Mouse (Mus musculus): ENCODE measurements around the gene Insc.

The Insc gene

DNA sequence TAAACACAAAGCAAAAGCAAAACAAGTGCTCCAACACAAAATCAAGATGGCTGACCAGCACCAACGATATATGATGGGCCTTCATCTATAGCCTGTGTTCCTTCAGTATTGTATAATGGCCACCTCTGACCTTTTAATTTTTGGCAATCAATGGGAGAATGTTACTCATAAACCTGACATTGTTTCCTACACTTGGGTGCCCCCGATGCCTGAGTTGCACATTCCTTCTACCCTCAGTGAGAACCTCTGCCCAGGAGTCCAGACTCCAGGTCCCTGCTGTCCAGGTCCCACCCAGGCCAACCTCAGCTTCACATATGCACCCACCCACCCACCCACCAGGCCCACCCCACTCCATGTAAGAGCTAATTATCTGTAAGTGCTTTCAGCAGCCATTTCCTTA lies 79.2 kb downstream of the Insc start:
- no peak for DNase-seq (ENCODE audit: low spot score in 2 of 2)

DNA sequence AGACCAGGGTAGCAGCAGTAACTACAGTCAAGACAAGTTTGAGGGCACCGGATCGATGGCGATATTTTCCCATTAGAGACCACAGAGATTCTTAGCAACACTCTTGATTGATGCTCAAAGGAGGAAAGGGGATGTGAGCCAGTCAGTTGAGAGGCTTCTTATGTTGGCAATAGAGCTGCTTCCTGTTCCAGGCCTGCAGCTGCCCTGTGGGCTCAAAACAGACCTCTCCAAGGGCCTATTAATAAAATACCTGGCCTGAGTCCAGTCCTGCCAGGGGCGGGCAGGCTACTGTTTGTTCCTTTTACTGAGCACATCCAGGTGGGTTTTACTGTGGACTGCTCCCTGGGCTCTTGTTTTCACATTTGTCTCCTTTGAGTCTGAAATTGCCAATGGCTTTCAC lies 83.9 kb downstream of the Insc start:
- DNase-seq (ENCODE audit: low spot score in 2 of 2): no peak

DNA sequence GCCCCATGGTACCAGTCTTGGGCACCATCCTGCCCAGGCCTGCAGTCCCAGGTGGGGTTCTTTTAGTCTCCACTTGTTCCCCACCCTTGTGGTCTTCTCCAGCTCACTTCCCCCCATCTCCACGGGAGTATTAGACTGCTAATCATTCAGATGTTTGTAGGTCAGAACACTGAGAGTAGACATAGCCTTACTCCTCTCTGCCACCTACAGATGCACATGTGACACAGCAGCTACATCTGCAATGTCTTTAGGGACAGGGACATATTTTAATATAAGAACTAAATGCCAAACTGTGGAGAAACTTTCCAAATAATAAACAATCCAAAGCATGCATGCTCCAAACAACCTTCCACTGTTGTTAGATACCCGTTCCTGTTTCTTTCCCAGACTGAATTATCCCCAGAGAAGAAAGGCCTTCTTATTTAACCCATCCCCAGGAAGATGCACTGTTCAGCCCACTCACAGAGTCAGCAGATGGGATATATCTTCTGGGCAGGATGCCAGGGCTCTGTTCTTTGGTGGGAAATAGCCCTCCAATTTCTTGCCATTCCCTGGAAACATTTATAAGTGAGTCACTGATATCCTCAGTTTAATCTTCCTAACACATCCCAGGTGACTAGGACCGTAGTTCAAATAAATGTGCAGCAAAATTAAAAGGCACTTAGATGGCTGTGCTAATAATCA lies 88.9 kb downstream of the Insc start:
- DNase-seq (ENCODE audit: low spot score in 2 of 2): peak in 1 of 2 experiments; percentile 37

DNA sequence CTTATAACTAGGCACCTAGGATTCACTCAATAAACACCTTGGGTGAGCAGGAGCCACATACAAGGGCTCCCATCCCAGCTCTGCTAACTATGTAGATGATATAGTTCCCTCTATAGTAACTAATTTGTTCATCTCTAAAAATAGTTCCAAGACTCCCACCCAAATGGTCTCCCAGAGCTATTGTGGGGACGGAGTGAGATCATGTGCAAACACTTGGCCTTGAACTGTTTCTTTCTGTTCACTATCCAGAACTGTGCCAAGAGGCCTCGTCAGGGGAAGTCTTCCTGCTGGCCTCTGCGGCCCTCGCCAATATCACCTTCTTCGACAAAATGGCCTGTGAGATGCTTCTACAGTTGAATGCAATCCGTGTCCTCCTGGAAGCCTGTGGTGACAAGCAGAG lies 91.0 kb downstream of the Insc start:
- no peak for DNase-seq (ENCODE audit: low spot score in 2 of 2)

DNA sequence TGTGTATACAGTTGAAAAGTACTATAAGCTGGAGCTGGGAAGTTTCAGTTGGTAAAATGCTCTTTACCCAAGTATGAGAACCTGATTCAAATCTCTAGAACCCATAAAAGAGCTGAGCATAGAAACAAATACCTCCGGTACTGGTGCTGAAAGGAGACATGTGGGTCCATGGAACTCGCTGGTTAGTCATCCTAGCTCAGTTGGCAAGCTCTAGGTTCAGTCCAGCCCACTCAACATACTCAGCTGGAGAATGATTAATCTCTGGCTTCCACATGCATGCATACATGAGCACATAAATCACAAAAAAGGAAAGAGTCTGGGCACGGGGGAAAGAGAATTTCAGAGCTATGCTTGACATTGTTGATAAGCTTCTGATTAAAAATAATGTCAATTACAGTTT lies 93.8 kb downstream of the Insc start:
- peak in 1 of 2 experiments; percentile 33 for DNase-seq (ENCODE audit: low spot score in 2 of 2)

DNA sequence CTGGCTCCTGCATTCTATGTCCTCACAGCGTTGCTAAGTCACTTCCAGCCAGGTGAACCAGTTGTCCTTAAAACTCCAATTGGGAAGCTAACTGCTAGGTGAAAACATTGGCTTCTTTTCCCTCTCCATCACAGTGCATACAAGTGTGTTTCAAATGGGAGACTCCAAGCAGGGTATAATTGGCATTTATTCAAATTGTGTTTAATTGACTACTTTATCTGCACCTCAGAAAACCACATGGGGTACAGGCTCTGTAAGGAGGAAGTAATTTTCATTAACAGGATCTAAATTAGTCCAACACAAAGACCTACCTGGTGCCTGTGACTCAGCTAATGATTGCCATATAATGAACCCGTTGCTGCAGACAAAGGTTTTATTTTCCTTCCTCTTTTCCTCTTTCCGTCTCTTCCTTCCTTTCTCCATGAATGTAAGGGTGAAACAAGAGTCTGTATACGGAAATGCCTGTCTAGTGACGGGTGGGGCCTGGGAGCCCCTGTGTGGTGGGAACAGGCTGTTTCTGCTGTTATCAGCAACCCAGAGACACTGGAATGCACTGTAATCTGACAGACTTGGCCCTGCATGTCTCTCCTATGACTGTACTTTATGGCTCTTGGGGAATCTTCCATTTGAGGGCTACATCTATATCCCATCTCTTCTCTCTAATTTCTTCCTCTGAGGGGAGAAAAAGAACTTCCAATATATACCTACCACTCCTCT lies 96.7 kb downstream of the Insc start:
- no peak for DNase-seq (ENCODE audit: low spot score in 2 of 2)

DNA sequence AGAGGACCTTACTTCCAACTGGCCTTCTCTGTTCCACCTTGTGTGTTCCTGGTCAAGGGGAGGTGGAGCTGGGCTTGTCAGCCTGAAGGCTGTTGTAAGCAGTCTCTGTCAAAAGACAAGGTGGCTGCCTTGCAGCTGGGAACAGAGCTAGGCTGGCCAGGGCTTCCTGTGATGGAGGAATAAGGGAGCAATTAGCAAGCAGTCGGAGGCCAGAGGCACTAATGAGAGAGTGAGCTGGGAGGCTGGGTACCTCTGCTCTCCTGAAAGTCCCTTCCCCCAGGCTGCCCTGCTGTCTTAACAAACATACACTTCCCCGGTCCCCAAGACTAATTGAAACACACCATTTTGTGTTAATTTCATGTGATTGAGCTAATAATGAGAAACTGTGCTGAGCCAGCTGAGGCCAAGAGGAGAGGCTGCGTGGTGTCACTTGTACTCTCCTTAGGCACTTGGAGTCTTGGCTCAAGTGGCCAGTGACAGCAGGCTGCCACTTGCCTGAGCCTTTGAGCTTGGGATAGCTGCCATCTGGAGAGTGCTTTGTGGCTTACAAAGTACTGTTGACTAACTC lies 99.2 kb downstream of the Insc start:
- DNase-seq (ENCODE audit: low spot score in 2 of 2): no peak

DNA sequence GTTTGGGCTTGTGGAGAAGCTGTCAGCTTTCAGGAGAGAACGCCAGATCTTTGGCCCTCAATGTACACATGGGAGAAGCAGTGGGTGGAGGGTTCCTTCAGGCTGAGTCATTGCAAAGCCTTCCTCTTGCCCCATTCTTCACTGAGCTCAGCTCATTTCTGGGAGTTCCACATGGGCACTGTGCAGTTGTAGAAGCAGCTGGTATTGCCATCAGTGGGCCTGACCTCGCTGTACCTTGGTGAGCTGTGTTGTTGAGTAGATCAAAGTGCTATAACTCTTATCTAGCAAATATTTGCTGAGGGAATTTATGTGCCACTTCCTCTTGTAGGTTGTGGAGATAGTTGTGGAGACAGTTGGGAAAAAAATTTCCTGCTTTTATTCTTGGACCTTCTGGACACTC lies 103.7 kb downstream of the Insc start:
- DNase-seq (ENCODE audit: low spot score in 2 of 2): no peak

DNA sequence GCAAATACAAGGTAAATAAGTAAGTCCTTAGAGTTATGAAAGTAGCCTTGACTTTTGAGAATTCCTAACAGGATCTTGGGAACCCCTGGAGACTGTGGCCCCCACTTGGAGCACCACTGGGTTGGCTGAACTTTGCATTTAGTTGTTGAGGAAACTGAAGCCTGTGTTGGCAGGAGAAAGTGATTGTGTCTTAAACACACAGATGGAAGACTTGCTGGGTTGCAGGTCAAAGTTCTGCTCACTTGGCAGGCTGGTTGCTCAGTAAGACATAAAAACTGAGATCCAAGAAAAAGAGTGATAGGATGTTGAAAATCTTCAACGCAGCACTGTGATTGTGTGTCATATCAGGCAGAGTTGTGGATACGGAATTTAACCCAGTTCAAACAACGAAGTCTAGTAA lies 108.9 kb downstream of the Insc start:
- DNase-seq (ENCODE audit: low spot score in 2 of 2): no peak

DNA sequence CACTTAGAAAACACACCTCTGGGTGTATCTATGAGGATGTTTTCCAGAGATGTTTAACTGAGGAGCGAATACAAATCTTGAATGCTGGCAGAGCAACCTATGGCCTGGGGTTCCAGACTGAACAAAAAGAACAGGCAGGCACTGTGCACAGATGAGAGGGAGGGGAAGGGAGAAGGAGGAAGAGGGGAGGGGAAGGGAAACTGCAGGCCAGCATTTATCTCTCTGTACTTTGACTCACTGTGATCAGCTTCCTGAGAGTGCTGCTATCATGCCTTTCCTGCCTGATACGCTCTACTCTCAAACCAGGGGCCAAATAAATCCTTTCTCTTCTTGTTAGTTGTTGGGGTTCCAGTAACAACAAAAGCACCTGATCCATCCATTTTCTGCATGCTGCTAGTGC lies 110.7 kb downstream of the Insc start:
- no peak for DNase-seq (ENCODE audit: low spot score in 2 of 2)

DNA sequence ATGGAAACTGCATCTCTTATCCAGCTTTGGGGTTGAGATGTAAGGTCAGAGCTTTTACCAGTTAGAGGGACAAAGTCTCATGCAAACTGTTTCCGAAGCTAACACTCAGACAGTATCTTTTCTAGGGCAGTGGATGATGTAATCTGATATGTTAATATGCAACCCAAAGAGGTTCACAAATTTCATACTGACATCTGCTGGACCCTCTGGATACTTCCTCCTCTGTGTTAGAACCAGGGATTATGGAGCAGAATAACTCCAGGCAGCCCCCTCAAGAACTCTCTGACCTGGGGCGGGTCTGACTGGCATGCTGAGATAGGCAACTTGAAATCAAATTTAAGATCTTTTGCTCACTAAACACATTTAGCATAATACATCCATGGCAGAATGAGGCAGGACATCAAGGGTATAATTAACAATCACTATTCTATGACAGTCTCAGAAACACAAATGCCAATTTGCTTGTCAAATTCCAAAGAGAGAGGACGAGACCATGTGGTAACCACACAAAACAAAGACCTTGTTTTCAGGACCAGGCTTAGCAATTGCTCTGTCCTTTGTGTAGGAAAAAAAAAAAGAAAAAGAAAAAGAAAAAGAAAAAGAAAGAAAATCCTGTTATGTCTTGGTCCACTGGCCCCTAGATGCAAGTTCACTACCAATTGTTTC lies 117.5 kb downstream of the Insc start:
- DNase-seq (ENCODE audit: low spot score in 2 of 2): no peak

DNA sequence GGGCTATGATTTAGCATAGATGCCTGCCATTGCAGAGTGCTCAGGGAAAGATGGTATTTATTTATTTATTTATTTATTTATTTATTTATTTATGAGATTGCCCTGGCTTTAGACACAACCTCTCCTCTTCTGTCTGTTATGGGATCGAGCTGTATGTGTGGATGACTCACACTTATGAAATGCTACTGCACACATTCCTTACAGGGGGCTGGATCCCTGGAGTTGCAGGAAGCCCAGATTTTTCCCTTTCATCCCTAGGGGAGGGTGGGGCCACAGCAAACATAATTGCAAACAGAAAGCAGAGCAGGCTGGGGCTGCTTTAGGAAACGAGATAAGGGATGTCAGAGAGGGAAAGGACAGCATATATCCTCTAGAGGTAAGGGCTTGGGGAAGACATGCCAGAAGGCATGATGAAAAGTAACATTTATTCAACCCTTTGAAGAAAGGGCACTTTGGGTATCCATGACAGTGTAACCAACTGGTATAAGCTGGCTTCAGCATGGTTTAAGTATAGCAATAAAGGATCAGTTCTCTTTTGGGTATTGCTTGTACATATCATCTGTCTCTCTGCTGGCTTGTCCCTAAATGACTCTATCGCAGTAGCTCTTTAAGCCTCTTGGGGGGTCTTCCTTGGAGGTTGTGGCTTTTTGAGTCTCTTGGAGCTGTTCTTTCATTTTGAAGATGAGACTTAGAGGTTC lies 130.0 kb downstream of the Insc start:
- DNase-seq (ENCODE audit: low spot score in 2 of 2): no peak

DNA sequence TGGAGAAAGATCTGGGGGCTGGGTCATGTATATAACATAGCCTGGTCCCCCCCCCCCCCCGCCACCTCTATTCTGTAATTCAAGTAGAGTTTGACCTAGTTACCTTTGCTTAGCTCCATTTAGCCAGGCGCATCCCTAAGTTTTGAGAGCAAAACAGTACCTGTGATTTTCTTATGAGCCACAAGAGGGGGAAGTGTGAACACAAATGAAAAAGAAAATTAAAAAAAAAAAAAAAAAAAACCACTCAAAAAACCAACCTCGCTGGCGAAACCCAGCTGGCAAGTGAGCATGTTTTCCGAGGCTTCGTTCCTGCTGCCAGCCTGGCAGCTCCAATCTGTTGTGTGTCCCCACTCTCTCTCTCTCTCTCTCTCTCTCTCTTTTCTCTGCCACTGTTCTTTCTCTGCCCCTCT lies 130.5 kb downstream of the Insc start:
- DNase-seq (ENCODE audit: low spot score in 2 of 2): peak in 1 of 2 experiments; percentile 34

DNA sequence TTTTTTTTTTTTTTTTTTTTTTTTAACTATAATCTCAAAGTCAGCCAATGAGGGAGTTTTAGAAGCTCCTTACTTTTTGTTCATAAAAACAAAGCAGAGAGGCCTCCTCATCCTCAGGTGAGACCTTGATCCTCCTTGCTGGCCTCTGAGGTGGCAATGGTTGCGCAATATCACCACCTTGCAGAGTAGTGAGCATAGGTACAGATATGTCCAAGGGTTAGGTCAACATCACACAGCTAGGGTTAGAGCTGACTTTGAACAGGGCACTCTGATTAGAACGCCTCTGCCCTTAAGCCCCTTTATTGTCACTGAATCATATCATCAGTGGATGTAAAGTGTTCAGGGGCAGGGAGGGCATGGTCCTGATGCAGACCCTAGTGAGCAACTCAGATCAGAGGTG lies 131.1 kb downstream of the Insc start:
- DNase-seq (ENCODE audit: low spot score in 2 of 2): no peak

DNA sequence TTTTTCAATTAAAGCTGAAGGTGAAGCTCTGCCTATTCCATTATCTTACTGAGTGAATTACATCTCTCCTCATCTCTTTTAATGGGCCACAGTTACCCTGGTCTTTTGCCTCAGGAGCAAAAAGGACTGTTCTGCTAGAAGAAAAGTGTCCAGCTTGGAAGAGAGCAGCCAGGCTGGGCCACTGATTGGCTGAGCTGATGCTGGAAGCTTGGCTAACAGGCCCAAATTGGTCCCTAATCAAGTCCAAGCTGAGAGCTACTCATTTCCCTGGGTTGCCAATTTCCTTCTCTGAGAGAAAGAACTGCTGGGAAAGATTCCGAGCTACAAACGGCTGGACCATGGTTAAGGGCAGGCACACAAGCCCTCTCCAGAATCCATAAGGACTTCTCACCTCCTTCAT lies 140.1 kb downstream of the Insc start:
- DNase-seq (ENCODE audit: low spot score in 2 of 2): peak in 1 of 2 experiments; percentile 14

DNA sequence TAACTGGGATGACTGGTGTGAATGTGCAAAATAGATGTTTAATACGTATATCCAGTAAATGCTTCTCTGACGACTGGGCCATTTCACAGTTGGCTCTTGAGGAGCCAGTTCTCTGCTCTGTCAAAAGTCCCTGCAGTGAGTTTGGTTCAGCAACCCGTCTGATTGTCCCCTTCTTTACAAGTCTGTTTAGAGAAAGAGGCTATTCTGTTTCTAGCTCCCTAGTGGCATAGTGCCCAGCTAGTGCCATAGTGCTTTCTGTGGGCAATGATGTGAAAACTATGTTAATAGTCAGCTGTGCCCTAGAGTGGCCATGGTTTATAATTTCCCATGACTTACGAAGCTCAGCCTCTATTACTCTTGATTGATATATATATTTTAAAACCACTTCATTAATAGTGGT lies 143.4 kb downstream of the Insc start:
- peak in 1 of 2 experiments; percentile 19 for DNase-seq (ENCODE audit: low spot score in 2 of 2)

DNA sequence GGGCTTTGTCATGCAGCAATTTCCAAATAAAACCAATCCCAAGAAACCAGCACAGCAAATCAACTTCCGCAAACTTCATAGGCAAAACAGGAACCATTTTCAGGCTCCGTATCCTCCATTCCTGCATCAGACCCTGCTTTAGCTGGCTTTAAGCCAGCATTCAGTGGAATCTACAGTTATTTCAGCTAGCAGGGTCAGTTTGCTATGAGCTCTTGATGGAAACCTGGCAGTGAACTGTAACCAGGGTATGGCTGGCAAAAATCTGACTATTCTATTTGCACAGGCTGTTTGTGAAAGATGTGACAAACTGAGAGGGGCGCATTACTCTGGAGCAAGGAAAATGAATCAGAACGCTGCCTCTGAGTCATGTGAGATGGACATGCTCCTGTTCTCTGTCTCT lies 146.7 kb downstream of the Insc start:
- no peak for DNase-seq (ENCODE audit: low spot score in 2 of 2)

DNA sequence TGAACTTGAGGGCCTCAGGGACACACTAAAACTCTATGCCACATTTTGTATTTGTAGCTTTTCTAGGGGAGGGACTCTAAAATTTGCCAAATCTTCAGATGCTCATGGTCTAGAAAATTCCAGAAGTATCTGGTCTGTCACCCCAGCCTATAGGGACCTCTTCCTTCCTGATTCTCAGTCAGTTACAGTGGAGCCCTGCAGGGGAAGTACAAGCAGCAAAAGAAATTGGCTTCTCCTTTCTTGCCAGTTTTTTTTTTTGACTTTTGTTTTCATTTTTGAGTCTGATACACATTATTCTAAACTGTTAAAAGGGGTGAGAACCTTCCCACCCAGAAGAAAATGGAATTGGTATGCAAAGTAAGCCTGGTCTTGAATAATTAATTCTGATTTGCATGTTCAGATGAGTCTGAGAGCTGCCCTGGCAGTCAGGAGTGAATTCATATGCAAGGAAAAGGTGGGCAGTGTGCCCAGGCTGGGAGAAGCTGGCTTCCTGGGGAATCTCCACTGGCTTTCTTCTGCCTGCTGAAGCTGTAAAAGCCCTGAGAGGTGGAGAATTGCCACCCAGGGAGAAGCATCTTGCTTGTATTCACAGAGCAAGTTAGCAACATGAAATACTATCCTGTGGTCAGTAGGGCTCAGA lies 149.2 kb downstream of the Insc start:
- DNase-seq (ENCODE audit: low spot score in 2 of 2): peak; percentile 13 to 53

DNA sequence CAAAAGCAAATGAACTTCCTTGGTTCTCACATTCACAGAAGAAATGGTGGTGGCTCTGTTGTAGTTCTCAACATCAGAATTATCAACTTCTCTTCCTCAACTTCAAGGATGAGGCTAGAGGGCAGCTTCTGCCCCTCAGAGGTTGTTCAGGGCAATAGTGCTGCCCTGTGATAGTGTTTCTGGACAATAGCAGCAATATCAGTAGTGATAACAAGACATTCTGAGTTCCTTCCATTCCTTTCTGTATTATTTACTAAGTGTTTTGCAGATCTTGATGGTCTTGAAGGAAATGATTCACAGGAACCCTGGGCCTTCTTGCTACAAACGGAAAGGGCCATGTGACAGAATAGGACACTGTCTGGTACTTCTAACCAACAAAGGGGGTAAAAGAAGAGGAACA lies 150.4 kb downstream of the Insc start:
- no peak for DNase-seq (ENCODE audit: low spot score in 2 of 2)

DNA sequence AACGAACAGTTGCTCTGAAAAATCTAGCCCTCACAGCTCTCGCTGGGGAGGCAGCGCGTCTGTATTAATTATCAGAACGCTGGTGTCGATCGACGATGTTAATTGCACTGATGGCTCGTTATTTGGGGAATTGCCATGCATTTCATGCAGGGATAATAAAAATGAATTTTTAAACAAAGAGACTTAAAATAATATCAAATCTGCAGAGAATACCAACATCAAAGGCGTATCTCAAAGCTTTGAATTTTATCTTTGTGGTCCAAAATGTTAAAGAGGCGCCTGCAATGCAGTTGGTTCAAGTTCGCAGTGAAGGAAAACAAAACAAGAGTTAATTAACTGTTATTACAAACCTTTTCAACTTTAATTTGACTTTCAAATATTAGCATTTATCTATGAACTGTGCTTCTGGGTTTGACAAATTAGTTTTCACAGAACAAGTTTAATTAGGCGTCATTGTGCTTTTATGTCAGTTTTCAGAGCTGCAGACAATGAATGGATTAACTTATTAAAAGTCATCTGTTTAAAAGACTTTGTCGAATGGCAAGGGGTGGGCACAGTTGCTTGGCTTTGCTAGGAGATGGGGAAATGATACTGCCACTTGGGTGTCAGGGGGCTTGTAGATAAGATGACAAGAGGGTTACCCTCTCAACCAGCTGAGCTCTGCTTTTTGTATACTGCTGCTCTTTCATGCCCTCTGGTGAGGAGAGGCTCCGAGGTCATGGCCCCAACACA lies 153.6 kb downstream of the Insc start:
- DNase-seq (ENCODE audit: low spot score in 2 of 2): no peak
